Mouse (Mus musculus): Measurements from ENCODE around the gene Igf1r. TPM values are rescaled to one million over a fixed set of nuclear protein-coding genes. Genes with fewer than 3 reads are reported as not detected.

Igf1r gene
- total and polyA plus RNA-seq, 2 experiments from 2014 or later = 12.1 to 40.3 TPM

GRCm38 (mm10) chr7:68122418-68122817, 169.8 kb downstream of the Igf1r start:
- ATAC-seq (ENCODE audit: low FRiP score) = no peak
- Histone ChIP-seq H3K9ac (replicated peaks; ENCODE audit: low read length, poor library complexity, severe bottlenecking) (no peak overlapping the region), H3K4me2 (ENCODE audit: low read depth, low read length, poor library complexity, severe bottlenecking) (no peak overlapping the region), H3K4me1 (ENCODE audit: insufficient read depth, low read length) (no peaks in the 10 kb centered on the region), H3K9me3 (ENCODE audit: low read length) (no peaks in the 10 kb centered on the region), H3K36me3 (ENCODE audit: insufficient read depth, low read length) (no peaks in the 10 kb centered on the region), H3K27ac (ENCODE audit: low read depth, low read length) (no peak overlapping the region), H3K27me3 (ENCODE audit: insufficient read depth, low read length) (no peaks in the 10 kb centered on the region), H3K4me3 (ENCODE audit: low read depth, low read length) (no peak overlapping the region)
- no peak for DNase-seq (ENCODE audit: low spot score)
- 86% methylated on average over 3 of the region's 3 CpGs for WGBS
- no peak for TF ChIP-seq CTCF (IDR thresholded peaks at IDR 0.05)

DNA sequence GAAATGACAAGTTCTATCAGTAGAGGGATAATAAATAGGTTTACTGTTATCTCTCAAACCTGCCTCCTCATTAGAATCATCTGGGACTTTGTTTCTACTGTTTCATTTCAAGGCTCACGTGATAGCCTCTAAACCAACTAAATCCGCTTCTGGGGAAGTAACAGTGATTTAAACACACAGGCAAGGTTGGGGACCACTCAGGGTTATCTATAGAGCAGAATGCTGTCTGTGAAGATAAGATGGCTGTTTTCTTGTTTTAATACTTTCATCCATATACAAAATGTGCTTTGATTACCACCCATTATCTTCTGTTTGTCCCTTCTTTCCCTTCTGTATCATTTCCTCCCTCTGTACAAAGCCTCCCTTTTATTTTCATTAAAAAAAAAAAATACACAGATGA, 172.7 kb downstream of the Igf1r start:
- TF ChIP-seq CTCF (IDR thresholded peaks at IDR 0.05) = no peak
- WGBS = 70% methylated on average over 2 of the region's 2 CpGs
- H3K9ac ChIP-seq (replicated peaks; ENCODE audit: low read length, poor library complexity, severe bottlenecking) = no peak overlapping the region
- H3K4me1 ChIP-seq (ENCODE audit: insufficient read depth, low read length) = peaks cover 2% of the 10 kb centered on the region; the same call in 1 of the 2 replicates
- H3K27me3 ChIP-seq (ENCODE audit: insufficient read depth, low read length) = no peaks in the 10 kb centered on the region
- no peak for DNase-seq (ENCODE audit: low spot score)
- no peaks in the 10 kb centered on the region for H3K36me3 ChIP-seq (ENCODE audit: insufficient read depth, low read length)
- no peak for ATAC-seq (ENCODE audit: low FRiP score)
- no peak overlapping the region for H3K27ac ChIP-seq (ENCODE audit: low read depth, low read length)
- no peak overlapping the region for H3K4me2 ChIP-seq (ENCODE audit: low read depth, low read length, poor library complexity, severe bottlenecking)
- H3K4me3 ChIP-seq (ENCODE audit: low read depth, low read length) = no peak overlapping the region
- no peaks in the 10 kb centered on the region for H3K9me3 ChIP-seq (ENCODE audit: low read length)

- WGBS = 24% methylated on average over 6 of the region's 6 CpGs
- TF ChIP-seq CTCF (IDR thresholded peaks at IDR 0.05) = peak; percentile 83
- ATAC-seq (ENCODE audit: low FRiP score) = no peak
Measured at GRCm38 (mm10) chr7:68127799-68128261, 175.2 kb downstream of the Igf1r start.

DNA sequence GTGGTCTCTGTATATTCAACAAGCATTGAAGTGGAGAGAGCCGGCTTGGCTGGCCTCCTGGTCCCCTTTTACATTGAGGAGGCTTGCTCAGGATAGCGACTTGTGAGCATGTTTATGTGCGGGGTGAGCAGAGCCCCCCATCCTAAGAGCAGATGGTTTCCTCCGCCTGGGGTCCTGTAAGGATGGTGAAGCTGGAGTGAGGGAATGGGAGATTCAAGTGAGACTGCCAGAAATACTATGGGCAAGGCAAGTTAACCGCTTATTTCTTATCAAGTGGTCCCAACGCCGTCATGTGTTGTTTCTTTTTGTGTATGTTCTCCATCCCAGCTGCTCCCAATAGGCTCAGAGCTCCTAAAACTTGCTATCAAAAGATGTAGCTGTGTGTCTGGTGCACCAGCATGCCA, 175.6 kb downstream of the Igf1r start:
- H3K27me3 ChIP-seq (ENCODE audit: insufficient read depth, low read length) = no peaks in the 10 kb centered on the region
- peaks cover 7% of the 10 kb centered on the region; the same call in 1 of the 2 replicates for H3K4me1 ChIP-seq (ENCODE audit: insufficient read depth, low read length)
- no peak for TF ChIP-seq CTCF (IDR thresholded peaks at IDR 0.05)
- H3K9ac ChIP-seq (replicated peaks; ENCODE audit: low read length, poor library complexity, severe bottlenecking) = peak overlapping the region; percentile 51; the same call in 1 of the 2 replicates
- H3K4me3 ChIP-seq (ENCODE audit: low read depth, low read length) = peak overlapping the region; percentile 54
- WGBS = 4% methylated on average over 7 of the region's 7 CpGs
- peak overlapping the region; percentile 87 for H3K27ac ChIP-seq (ENCODE audit: low read depth, low read length)
- H3K4me2 ChIP-seq (ENCODE audit: low read depth, low read length, poor library complexity, severe bottlenecking) = peak overlapping the region; percentile 71
- H3K36me3 ChIP-seq (ENCODE audit: insufficient read depth, low read length) = no peaks in the 10 kb centered on the region
- peak; percentile 48 for DNase-seq (ENCODE audit: low spot score)
- ATAC-seq (ENCODE audit: low FRiP score) = no peak
- H3K9me3 ChIP-seq (ENCODE audit: low read length) = no peaks in the 10 kb centered on the region

More at GRCm38 (mm10) chr7:68127799-68128261, 175.2 kb downstream of the Igf1r start:
- Histone ChIP-seq H3K4me2 (ENCODE audit: low read depth, low read length, poor library complexity, severe bottlenecking) (peak overlapping the region; percentile 71), H3K9me3 (ENCODE audit: low read length) (no peaks in the 10 kb centered on the region), H3K4me3 (ENCODE audit: low read depth, low read length) (peak overlapping the region; percentile 54), H3K9ac (replicated peaks; ENCODE audit: low read length, poor library complexity, severe bottlenecking) (peak overlapping the region; percentile 51; the same call in 1 of the 2 replicates), H3K4me1 (ENCODE audit: insufficient read depth, low read length) (peaks cover 7% of the 10 kb centered on the region; the same call in 1 of the 2 replicates), H3K27ac (ENCODE audit: low read depth, low read length) (peak overlapping the region; percentile 87), H3K27me3 (ENCODE audit: insufficient read depth, low read length) (no peaks in the 10 kb centered on the region), H3K36me3 (ENCODE audit: insufficient read depth, low read length) (no peaks in the 10 kb centered on the region)
- DNase-seq (ENCODE audit: low spot score) = peak; percentile 71

DNA sequence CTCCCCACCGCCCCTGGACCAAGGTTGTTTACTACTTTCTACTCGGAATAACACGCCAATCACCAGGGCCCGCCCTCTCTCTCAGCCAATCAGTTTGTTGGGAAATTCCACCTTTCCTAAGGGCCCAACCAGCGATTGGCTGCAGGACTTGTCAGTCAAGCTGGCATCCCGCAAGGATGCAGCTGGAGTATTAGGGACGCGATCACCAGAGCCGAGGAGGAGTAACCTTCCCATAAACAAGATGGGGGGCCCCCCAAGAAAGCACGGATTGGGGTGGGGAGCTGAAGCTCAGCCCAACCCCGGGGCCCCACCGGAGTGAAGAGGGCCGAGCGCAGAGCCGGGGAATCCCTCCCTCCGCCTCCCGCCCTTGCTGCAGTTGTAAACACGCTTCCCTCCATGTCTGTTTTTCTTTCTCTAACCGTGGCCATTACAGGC, 176.5 kb downstream of the Igf1r start:
- Histone ChIP-seq H3K4me3 (ENCODE audit: low read depth, low read length) (peak overlapping the region; percentile 54), H3K9me3 (ENCODE audit: low read length) (no peaks in the 10 kb centered on the region), H3K4me1 (ENCODE audit: insufficient read depth, low read length) (peaks cover 7% of the 10 kb centered on the region; the same call in 1 of the 2 replicates), H3K9ac (replicated peaks; ENCODE audit: low read length, poor library complexity, severe bottlenecking) (peak overlapping the region; percentile 69), H3K27me3 (ENCODE audit: insufficient read depth, low read length) (no peaks in the 10 kb centered on the region), H3K36me3 (ENCODE audit: insufficient read depth, low read length) (no peaks in the 10 kb centered on the region), H3K4me2 (ENCODE audit: low read depth, low read length, poor library complexity, severe bottlenecking) (peak overlapping the region; percentile 71), H3K27ac (ENCODE audit: low read depth, low read length) (peak overlapping the region; percentile 87)
- no peak for TF ChIP-seq CTCF (IDR thresholded peaks at IDR 0.05)
- DNase-seq (ENCODE audit: low spot score) (peak; percentile 100), ATAC-seq (ENCODE audit: low FRiP score) (peak; percentile 94)
- 0% methylated on average over 19 of the region's 19 CpGs for WGBS

DNA sequence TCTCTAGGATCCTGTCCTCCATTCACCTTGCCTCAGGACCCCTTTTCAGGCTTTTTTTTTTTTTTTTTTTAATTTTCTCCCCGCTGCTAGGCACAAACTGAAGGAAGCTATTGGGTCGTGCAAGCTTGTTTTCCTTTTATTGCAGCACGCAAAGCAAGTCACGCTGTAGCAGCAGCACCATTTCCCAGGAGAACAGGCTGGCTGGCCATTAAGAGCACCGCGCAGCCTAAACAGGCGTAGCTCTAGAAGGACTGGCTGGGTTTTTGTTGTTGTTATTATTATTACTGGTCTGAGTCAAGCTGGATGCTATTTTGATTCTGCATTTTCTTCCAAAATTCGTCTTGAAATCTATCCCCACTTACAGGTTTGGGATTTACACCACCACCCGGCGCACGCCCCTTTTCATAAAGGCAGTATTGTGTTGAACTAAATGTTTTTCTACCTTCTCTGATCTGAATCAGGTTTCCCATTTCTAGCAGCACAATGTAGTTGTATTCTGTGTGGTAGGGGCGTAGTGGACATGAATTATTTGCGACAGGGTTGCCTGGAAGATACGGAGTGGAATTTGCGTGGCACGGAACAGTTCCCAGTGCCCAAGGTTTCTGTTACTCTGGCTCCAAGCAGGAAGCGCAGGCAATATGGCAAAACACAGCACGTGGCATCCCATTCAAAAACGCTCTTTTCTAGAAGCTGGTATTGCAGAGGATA, 177.1 kb downstream of the Igf1r start:
- peak overlapping the region; percentile 54 for H3K4me3 ChIP-seq (ENCODE audit: low read depth, low read length)
- H3K27ac ChIP-seq (ENCODE audit: low read depth, low read length) = peak overlapping the region; percentile 87
- peaks cover 7% of the 10 kb centered on the region; the same call in 1 of the 2 replicates for H3K4me1 ChIP-seq (ENCODE audit: insufficient read depth, low read length)
- H3K27me3 ChIP-seq (ENCODE audit: insufficient read depth, low read length) = no peaks in the 10 kb centered on the region
- ATAC-seq (ENCODE audit: low FRiP score) (peak; percentile 78), DNase-seq (ENCODE audit: low spot score) (peak; percentile 93)
- under 1% methylated on average over 19 of the region's 19 CpGs for WGBS
- H3K36me3 ChIP-seq (ENCODE audit: insufficient read depth, low read length) = no peaks in the 10 kb centered on the region
- peak overlapping the region; percentile 71 for H3K4me2 ChIP-seq (ENCODE audit: low read depth, low read length, poor library complexity, severe bottlenecking)
- TF ChIP-seq CTCF (IDR thresholded peaks at IDR 0.05) = peak; percentile 18; the same call in 1 of the 2 replicates
- H3K9ac ChIP-seq (replicated peaks; ENCODE audit: low read length, poor library complexity, severe bottlenecking) = peak overlapping the region; percentile 69
- H3K9me3 ChIP-seq (ENCODE audit: low read length) = no peaks in the 10 kb centered on the region
